Mouse (Mus musculus) hindbrain, embryonic 13.5 days (tissue): ENCODE data around the gene Tnfsf13. TPM values are rescaled to one million over a fixed set of nuclear protein-coding genes. Genes with fewer than 3 reads are reported as not detected.

Experiments
- ATAC-seq: fragments of 200-750 bp; cut with Nextera tagmentation; 2 replicates; pipeline ENCODE4 v1.8.0; 2017; ENCODE audit warnings: moderate TSS enrichment; ENCODE audit not compliant: low FRiP score
- H3K27ac ChIP-seq: fragments of 300-500 bp; sonication (generic); 2 replicates; pipeline ENCODE4 v1.5.1; 2015; ENCODE audit warnings: inconsistent platforms, mild to moderate bottlenecking, moderate library complexity
- H3K27me3 ChIP-seq: fragments of 300-500 bp; sonication (generic); 2 replicates; pipeline ENCODE4 v1.6.1; 2015; ENCODE audit warnings: mild to moderate bottlenecking, inconsistent platforms
- H3K36me3 ChIP-seq: fragments of 300-500 bp; sonication (generic); 2 replicates; pipeline ENCODE4 v1.6.1; 2015; ENCODE audit warnings: mild to moderate bottlenecking, inconsistent platforms
- H3K4me1 ChIP-seq: fragments of 300-500 bp; sonication (generic); replicated peaks from 2 replicates; pipeline ENCODE4 v1.6.1; 2015; ENCODE audit warnings: inconsistent platforms
- H3K4me2 ChIP-seq: fragments of 300-500 bp; sonication (generic); 2 replicates; pipeline ENCODE4 v1.6.1; 2015; ENCODE audit warnings: inconsistent platforms, mild to moderate bottlenecking, moderate library complexity
- H3K4me3 ChIP-seq: fragments of 300-500 bp; sonication (generic); 2 replicates; pipeline ENCODE4 v1.5.1; 2015; ENCODE audit warnings: mild to moderate bottlenecking, inconsistent platforms
- H3K9ac ChIP-seq: fragments of 300-500 bp; sonication (generic); 2 replicates; pipeline ENCODE4 v1.6.1; 2015; ENCODE audit warnings: mild to moderate bottlenecking, inconsistent platforms
- H3K9me3 ChIP-seq: fragments of 300-500 bp; sonication (generic); 2 replicates; pipeline ENCODE4 v1.6.1; 2016; ENCODE audit warnings: inconsistent platforms
- WGBS: fragments of 180-500 bp; shearing (Covaris S2); methylation state at CpG from one replicate; pipeline ENCODE4 v1.1.7; 2015; 5-methylcytosine and 5-hydroxymethylcytosine counted together
- polyA plus RNA-seq: library from polyadenylated mRNA; unstranded; fragments of >200 nt; fragmentation: Nextera tagmentation; extraction: Ambion mirVana; gene quantifications from 2 replicates; pipeline ENCODE4 v1.2.1, GENCODE M21; 2015

Tnfsf13 gene
- polyA plus RNA-seq, 1 experiment from 2014 or later: 0.53 TPM

DNA sequence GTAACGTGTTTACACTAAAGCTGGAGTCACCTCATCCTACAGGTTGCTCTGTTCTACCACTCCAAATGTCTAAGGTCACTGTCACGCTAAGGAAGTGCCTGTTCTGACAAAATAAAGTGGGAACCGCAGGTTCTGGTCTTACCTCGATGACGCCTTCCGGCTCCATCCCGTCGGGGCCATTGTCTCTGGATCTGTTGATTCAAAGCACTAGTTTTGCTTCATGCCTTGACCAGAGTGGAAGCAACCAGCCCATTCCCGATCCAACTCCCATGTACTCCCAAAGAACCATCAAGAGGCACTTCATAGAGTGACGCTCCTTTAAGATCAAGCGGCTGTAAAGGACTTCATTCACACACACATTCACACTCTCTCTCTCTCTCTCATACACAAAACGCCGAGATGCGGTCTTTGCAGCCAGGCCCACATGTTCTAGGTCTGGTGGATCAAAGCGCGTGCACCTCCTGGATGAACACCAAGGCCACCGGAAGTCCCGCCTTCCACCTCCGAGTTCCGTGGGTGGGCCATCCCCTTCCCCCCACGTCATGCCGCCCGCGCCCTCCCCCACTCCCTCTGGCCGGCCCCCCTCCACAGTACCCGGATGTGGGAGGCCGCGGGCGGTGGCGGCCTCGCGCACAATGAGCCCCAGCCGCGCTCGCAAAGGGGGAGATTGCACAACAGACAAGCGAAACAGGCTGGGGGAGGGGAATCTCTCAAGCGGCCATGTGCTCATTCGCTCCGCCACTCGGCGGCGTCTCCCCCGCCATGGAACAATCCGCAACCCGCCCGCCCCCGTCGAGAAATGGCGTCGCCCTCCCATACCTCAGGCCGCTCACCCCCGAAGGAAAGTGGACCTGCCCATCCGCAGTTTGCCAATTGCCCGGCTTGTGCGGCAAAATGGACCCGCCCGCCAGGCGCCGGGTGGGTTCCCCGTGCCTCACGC, 14.5 kb downstream of the Tnfsf13 start:
- Histone ChIP-seq H3K27ac (peak overlapping the region; percentile 98), H3K36me3 (peaks cover 73% of the 10 kb centered on the region), H3K4me2 (peak overlapping the region; percentile 99), H3K4me3 (peak overlapping the region; percentile 100), H3K9ac (peak overlapping the region; percentile 100), H3K4me1 (peaks cover 32% of the 10 kb centered on the region), H3K27me3 (no peaks in the 10 kb centered on the region), H3K9me3 (no peaks in the 10 kb centered on the region)
- ATAC-seq: peak; percentile 69
- 1% methylated on average over 60 of the region's 61 CpGs for WGBS

DNA sequence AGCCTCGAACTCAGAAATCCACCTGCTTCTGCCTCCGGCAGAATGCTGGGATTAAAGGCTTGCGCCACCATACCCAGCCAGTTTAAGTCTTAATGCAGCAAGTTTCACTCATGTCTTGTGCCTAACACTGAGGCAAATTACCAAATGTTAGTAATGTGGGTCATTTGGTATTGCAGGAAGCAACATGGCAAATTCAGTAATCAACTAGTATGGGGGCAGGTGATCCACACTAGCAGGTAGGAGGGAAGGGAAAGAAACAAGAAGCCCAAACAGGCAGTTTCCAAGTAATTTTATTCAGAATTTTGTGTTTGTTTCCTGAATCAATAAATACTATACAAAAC, 18.9 kb downstream of the Tnfsf13 start:
- Histone ChIP-seq H3K4me3 (no peak overlapping the region), H3K9me3 (no peaks in the 10 kb centered on the region), H3K4me1 (peaks cover 33% of the 10 kb centered on the region), H3K36me3 (peaks cover 70% of the 10 kb centered on the region), H3K4me2 (no peak overlapping the region), H3K27me3 (no peaks in the 10 kb centered on the region), H3K27ac (no peak overlapping the region), H3K9ac (no peak overlapping the region)
- ATAC-seq: no peak
- 92% methylated on average over 3 of the region's 3 CpGs for WGBS

GRCm38 (mm10) chr11:69665961-69666664, 19.5 kb downstream of the Tnfsf13 start, which contains the start of gene Cd68:
TSS of gene Cd68 (minus strand) at chr11:69666153.
- no peak within 1 kb of the TSS for H3K4me2 ChIP-seq
- ATAC-seq: no peak
- no peak within 1 kb of the TSS; the same call in 1 of the 2 replicates for H3K9ac ChIP-seq
- WGBS: 41% methylated on average over 7 of the region's 7 CpGs
- no peak within 1 kb of the TSS for H3K4me3 ChIP-seq
- peaks cover 70% of the 10 kb centered on the region for H3K36me3 ChIP-seq
- H3K27me3 ChIP-seq: no peaks in the 10 kb centered on the region
- peak within 1 kb of the TSS; percentile 35; the same call in 1 of the 2 replicates for H3K27ac ChIP-seq
- H3K9me3 ChIP-seq: no peaks in the 10 kb centered on the region
- peaks cover 38% of the 10 kb centered on the region for H3K4me1 ChIP-seq

DNA sequence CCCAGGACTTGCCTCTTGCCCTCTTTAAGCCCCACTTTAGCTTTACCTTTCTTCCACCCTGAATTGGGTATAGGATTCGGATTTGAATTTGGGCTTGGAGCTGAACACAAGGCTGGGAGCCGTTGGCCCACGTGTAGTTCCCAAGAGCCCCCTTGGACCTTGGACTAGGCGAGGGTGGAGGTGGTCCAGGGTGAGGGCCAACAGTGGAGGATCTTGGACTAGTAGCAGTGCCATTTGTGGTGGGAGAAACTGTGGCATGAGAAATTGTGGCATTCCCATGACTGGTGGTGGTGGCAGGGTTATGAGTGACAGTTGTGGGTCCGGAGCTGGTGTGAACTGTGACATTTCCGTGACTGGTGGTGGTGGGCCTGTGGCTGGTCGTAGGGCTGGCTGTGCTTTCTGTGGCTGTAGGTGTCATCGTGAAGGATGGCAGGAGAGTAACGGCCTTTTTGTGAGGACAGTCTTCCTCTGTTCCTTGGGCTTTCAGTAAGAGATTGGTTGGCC, 20.1 kb downstream of the Tnfsf13 start:
- Histone ChIP-seq H3K27me3 (no peaks in the 10 kb centered on the region), H3K9ac (no peak overlapping the region; the same call in 1 of the 2 replicates), H3K9me3 (no peaks in the 10 kb centered on the region), H3K4me2 (no peak overlapping the region), H3K4me1 (peaks cover 39% of the 10 kb centered on the region), H3K36me3 (peaks cover 68% of the 10 kb centered on the region), H3K4me3 (no peak overlapping the region), H3K27ac (peak overlapping the region; percentile 35; the same call in 1 of the 2 replicates)
- ATAC-seq: no peak
- 86% methylated on average over 9 of the region's 9 CpGs for WGBS

DNA sequence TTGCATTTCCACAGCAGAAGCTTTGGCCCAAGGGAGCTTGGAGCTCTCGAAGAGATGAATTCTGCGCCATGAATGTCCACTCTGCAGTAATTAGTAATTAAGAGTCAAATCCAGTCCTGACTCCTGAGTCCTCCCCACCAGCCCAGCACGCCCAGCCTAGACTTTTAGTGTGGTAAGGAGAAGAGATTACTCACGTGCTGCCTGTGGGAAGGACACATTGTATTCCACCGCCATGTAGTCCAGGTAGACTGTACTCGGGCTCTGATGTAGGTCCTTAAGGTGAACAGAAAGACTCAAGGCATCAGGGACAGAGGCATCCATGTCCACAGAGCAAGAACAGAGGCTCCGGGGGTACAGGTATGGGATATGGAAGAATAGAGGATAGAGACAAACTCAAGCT, 20.7 kb downstream of the Tnfsf13 start:
- 96% methylated on average over 7 of the region's 7 CpGs for WGBS
- no peak for ATAC-seq
- Histone ChIP-seq H3K27me3 (no peaks in the 10 kb centered on the region), H3K4me3 (no peak overlapping the region), H3K9me3 (no peaks in the 10 kb centered on the region), H3K4me1 (peaks cover 35% of the 10 kb centered on the region), H3K4me2 (no peak overlapping the region), H3K36me3 (peaks cover 61% of the 10 kb centered on the region), H3K27ac (no peak overlapping the region), H3K9ac (no peak overlapping the region)

DNA sequence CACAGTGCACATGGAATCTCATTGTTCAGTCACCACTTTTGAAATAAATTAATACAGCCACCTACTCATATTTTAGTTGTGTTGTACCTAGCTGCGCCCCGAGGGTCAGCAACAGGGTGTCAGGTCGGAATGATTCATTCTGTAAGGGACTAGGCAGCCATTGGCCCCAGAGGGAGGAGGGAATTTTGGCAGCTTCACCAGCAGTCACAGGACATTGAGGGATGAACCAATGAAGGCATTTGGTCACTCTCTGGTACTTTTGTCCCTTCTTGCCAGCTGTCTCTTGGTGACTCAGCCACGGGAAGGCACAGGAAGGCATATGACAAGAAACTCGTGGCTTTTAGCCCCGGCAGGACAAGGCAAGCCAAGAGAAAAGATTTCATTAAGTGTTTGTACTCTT, 21.8 kb downstream of the Tnfsf13 start:
- Histone ChIP-seq H3K36me3 (peaks cover 57% of the 10 kb centered on the region), H3K4me3 (no peak overlapping the region), H3K27me3 (no peaks in the 10 kb centered on the region), H3K9me3 (no peaks in the 10 kb centered on the region), H3K4me2 (no peak overlapping the region), H3K9ac (no peak overlapping the region), H3K4me1 (peaks cover 27% of the 10 kb centered on the region), H3K27ac (peak overlapping the region; percentile 97)
- no peak for ATAC-seq
- 91% methylated on average over 6 of the region's 6 CpGs for WGBS

DNA sequence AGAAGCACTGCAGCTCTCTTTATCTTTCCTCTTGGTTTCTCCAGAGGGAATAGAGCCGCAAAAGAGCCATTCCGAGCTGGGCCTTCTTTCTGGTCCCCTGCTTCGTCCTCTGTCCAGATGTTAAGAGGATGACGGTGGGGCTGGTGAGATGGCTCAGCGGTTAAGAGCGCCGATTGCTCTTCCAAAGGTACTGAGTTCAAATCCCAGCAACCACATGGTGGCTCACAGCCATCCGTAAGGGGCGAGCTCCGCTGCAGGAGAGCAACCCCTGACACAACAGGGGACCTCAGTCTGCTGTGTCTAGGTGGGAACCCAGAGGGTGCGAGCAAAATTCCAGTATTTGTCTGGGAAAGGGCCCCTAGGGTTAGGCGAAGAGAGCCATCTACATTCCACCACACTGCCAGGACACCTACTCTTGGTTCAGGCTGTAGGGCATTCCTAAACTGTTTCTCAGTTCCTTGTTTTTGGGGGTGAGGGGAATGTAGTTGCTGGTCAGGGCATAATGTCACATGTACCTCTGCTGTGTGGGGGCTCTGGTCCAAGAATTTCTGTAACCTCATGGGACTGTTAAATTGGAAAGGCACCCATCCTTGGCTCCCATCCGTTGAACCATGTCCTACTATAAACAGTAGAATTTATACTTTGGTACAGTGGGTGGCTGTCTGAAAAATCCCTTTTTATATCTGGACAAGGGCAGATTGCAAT, 22.5 kb downstream of the Tnfsf13 start:
- Histone ChIP-seq H3K9ac (peak overlapping the region; percentile 67), H3K27ac (peak overlapping the region; percentile 97), H3K4me2 (peak overlapping the region; percentile 61), H3K9me3 (no peaks in the 10 kb centered on the region), H3K27me3 (no peaks in the 10 kb centered on the region), H3K36me3 (peaks cover 57% of the 10 kb centered on the region), H3K4me1 (peaks cover 27% of the 10 kb centered on the region), H3K4me3 (peak overlapping the region; percentile 55)
- 72% methylated on average over 13 of the region's 13 CpGs for WGBS
- ATAC-seq: peak; percentile 51

GRCm38 (mm10) chr11:69662213-69662966, 23.2 kb downstream of the Tnfsf13 start, which contains the start of gene Mpdu1:
TSS of gene Mpdu1 (minus strand) at chr11:69662642.
- H3K27me3 ChIP-seq: no peaks in the 10 kb centered on the region
- peak; percentile 97 for ATAC-seq
- H3K9ac ChIP-seq: peak within 1 kb of the TSS; percentile 74
- H3K27ac ChIP-seq: peak within 1 kb of the TSS; percentile 97
- H3K4me2 ChIP-seq: peak within 1 kb of the TSS; percentile 61
- peaks cover 27% of the 10 kb centered on the region for H3K4me1 ChIP-seq
- WGBS: 1% methylated on average over 48 of the region's 48 CpGs
- H3K4me3 ChIP-seq: peak within 1 kb of the TSS; percentile 55
- no peaks in the 10 kb centered on the region for H3K9me3 ChIP-seq
- H3K36me3 ChIP-seq: peaks cover 57% of the 10 kb centered on the region

GRCm38 (mm10) chr11:69661221-69661881, 24.2 kb downstream of the Tnfsf13 start:
- Histone ChIP-seq H3K36me3 (peaks cover 59% of the 10 kb centered on the region), H3K27ac (peak overlapping the region; percentile 97), H3K4me3 (peak overlapping the region; percentile 55), H3K9ac (peak overlapping the region; percentile 74), H3K9me3 (no peaks in the 10 kb centered on the region), H3K27me3 (no peaks in the 10 kb centered on the region), H3K4me1 (peaks cover 32% of the 10 kb centered on the region), H3K4me2 (peak overlapping the region; percentile 61)
- no peak for ATAC-seq
- 81% methylated on average over 3 of the region's 3 CpGs for WGBS

- Histone ChIP-seq H3K9me3 (no peaks in the 10 kb centered on the region), H3K4me3 (no peak overlapping the region), H3K27me3 (no peaks in the 10 kb centered on the region), H3K9ac (no peak overlapping the region), H3K27ac (0 out of 2 replicates have a peak overlapping the region, but pooled peaks have one; percentile 18), H3K4me1 (peaks cover 36% of the 10 kb centered on the region), H3K36me3 (peaks cover 53% of the 10 kb centered on the region), H3K4me2 (no peak overlapping the region)
- 86% methylated on average over 15 of the region's 15 CpGs for WGBS
- no peak for ATAC-seq
Observed at GRCm38 (mm10) chr11:69657462-69657881, 28.1 kb downstream of the Tnfsf13 start.
